Mouse (Mus musculus) intestine, postnatal 0 days (tissue): Measurements from ENCODE around the gene Kctd10. TPM values are rescaled to one million over a fixed set of nuclear protein-coding genes. Genes with fewer than 3 reads are reported as not detected.

ENCODE experiments used
- ATAC-seq: fragments of 200-750 bp; cut with Nextera tagmentation; 2 replicates; pipeline ENCODE4 v1.8.0; 2017; ENCODE audit warnings: mild to moderate bottlenecking, moderate TSS enrichment, moderate library complexity
- H3K27ac ChIP-seq: fragments of 300-500 bp; sonication (generic); 2 replicates; pipeline ENCODE4 v1.5.1; 2014; ENCODE audit warnings: mild to moderate bottlenecking, low read depth, low read length, moderate library complexity
- H3K27me3 ChIP-seq: fragments of 300-500 bp; sonication (generic); replicated peaks from 2 replicates; pipeline ENCODE4 v1.6.1; 2014; ENCODE audit warnings: low read length, mixed read lengths; ENCODE audit not compliant: control insufficient read depth, insufficient read depth
- H3K36me3 ChIP-seq: fragments of 300-500 bp; sonication (generic); 2 replicates; pipeline ENCODE4 v1.6.1; 2014; ENCODE audit warnings: mild to moderate bottlenecking, moderate library complexity; ENCODE audit not compliant: control insufficient read depth, insufficient read depth
- H3K4me1 ChIP-seq: fragments of 300-500 bp; sonication (generic); replicated peaks from 2 replicates; pipeline ENCODE4 v1.6.1; 2014; ENCODE audit warnings: antibody characterized with exemption, low read length, mixed read lengths; ENCODE audit not compliant: control insufficient read depth, insufficient read depth
- H3K4me2 ChIP-seq: fragments of 300-500 bp; sonication (generic); replicated peaks from 2 replicates; pipeline ENCODE4 v1.6.1; 2014; ENCODE audit warnings: low read depth, mild to moderate bottlenecking, moderate library complexity
- H3K4me3 ChIP-seq: fragments of 300-500 bp; sonication (generic); 2 replicates; pipeline ENCODE4 v1.5.1; 2014; ENCODE audit warnings: low read depth, low read length
- H3K9ac ChIP-seq: fragments of 300-500 bp; sonication (generic); 2 replicates; pipeline ENCODE4 v1.6.1; 2014; ENCODE audit warnings: mild to moderate bottlenecking, low read depth, low read length
- H3K9me3 ChIP-seq: fragments of 300-500 bp; sonication (generic); 2 replicates; pipeline ENCODE4 v1.6.1; 2016; ENCODE audit warnings: mixed run types; ENCODE audit not compliant: control insufficient read depth
- CTCF ChIP-seq: sonication (generic); IDR thresholded peaks from 2 replicates; pipeline ENCODE4 v1.5.1; 2016; ENCODE audit warnings: low read depth, mild to moderate bottlenecking, control low read depth, antibody characterized with exemption, moderate library complexity
- WGBS: fragments of 180-500 bp; shearing (Covaris S2); extraction: QIAGEN DNeasy Blood & Tissue Kit; methylation state at CpG from one replicate; pipeline ENCODE4 v1.1.7; 2014; 5-methylcytosine and 5-hydroxymethylcytosine counted together
- polyA plus RNA-seq: library from polyadenylated mRNA; unstranded; fragments of >200 nt; fragmentation: Nextera tagmentation; extraction: Ambion mirVana; gene quantifications from 2 replicates; pipeline ENCODE4 v1.2.1, GENCODE M21; 2015

The Kctd10 gene
- polyA plus RNA-seq, 1 experiment from 2014 or later = 112 TPM

- WGBS = 70% methylated on average over 9 of the region's 9 CpGs
- no peak for TF ChIP-seq CTCF
- peak overlapping the region; percentile 84 for H3K27ac ChIP-seq
- peak overlapping the region; percentile 46; the same call in 1 of the 2 replicates for H3K4me2 ChIP-seq
- H3K4me3 ChIP-seq = no peak overlapping the region
- no peaks in the 10 kb centered on the region for H3K9me3 ChIP-seq
- H3K4me1 ChIP-seq = peaks cover 40% of the 10 kb centered on the region
- 0 out of 2 replicates have a peak overlapping the region, but pooled peaks have one; percentile 11 for H3K9ac ChIP-seq
- no peak for ATAC-seq
- H3K27me3 ChIP-seq = no peaks in the 10 kb centered on the region
- H3K36me3 ChIP-seq = peaks cover 64% of the 10 kb centered on the region
Observed at GRCm38 (mm10) chr5:114369921-114370320, 10.4 kb downstream of the Kctd10 start.

GRCm38 (mm10) chr5:114368803-114369496 is 11.4 kb downstream of the Kctd10 start:
- ATAC-seq = no peak
- Histone ChIP-seq H3K4me2 (no peak overlapping the region; the same call in 1 of the 2 replicates), H3K9ac (0 out of 2 replicates have a peak overlapping the region, but pooled peaks have one; percentile 22), H3K9me3 (no peaks in the 10 kb centered on the region), H3K27ac (peak overlapping the region; percentile 28; the same call in 1 of the 2 replicates), H3K27me3 (no peaks in the 10 kb centered on the region), H3K36me3 (peaks cover 67% of the 10 kb centered on the region), H3K4me1 (peaks cover 45% of the 10 kb centered on the region), H3K4me3 (no peak overlapping the region)
- 70% methylated on average over 16 of the region's 16 CpGs for WGBS
- no peak for TF ChIP-seq CTCF

DNA sequence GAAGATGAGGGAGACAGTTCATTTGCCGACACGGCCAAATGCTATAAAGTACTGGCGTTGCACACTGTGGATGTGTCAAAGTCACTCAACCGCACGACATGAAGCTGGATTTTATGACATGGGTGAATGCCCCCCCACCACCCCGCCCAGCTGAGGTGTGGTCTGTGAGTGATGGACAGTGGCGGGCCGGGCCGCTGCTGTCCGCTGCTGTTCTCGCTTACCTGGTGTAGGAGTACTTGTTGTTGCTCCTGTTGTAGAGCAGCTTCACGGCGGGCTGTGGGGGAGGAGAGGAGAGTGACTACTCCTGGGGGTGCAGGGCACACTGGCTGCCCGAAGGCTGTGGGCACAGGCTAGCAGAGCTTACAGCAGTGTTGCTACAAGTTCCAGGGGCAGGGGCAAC is 12.2 kb downstream of the Kctd10 start:
- ATAC-seq = no peak
- no peaks in the 10 kb centered on the region for H3K9me3 ChIP-seq
- H3K9ac ChIP-seq = no peak overlapping the region
- no peak overlapping the region for H3K27ac ChIP-seq
- TF ChIP-seq CTCF = no peak
- H3K4me2 ChIP-seq = no peak overlapping the region
- no peak overlapping the region for H3K4me3 ChIP-seq
- 62% methylated on average over 14 of the region's 14 CpGs for WGBS
- peaks cover 39% of the 10 kb centered on the region for H3K4me1 ChIP-seq
- peaks cover 67% of the 10 kb centered on the region for H3K36me3 ChIP-seq
- no peaks in the 10 kb centered on the region for H3K27me3 ChIP-seq

- Histone ChIP-seq H3K4me2 (peak overlapping the region; percentile 28), H3K36me3 (peaks cover 89% of the 10 kb centered on the region), H3K4me1 (peaks cover 25% of the 10 kb centered on the region; the same call in 1 of the 2 replicates), H3K9me3 (no peaks in the 10 kb centered on the region), H3K9ac (no peak overlapping the region), H3K27me3 (no peaks in the 10 kb centered on the region), H3K4me3 (no peak overlapping the region), H3K27ac (peak overlapping the region; percentile 83)
- no peak for TF ChIP-seq CTCF
- ATAC-seq = peak; percentile 90
- WGBS = 13% methylated on average over 23 of the region's 23 CpGs
Observed at GRCm38 (mm10) chr5:114365043-114365752, 15.1 kb downstream of the Kctd10 start.

DNA sequence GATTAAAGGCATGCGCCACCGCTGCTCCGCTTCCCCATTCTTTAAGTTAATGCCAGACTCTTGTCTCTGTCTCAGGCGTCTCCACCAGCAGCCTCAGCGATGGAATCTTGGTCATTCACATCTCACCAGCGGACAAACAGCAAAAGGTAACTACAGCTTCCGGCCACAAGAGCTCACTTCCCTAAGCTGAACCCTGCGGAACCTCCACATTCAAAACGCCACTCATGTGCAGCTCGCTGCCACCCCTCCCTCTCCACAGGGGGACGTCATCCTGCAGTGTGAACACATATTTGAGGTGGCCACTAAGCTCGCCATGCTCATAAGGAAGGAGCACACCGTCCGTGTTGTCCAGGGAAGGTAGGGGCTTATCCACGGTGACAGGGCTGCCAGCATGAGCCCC is 19.3 kb downstream of the Kctd10 start:
- H3K4me3 ChIP-seq = no peak overlapping the region
- no peaks in the 10 kb centered on the region for H3K9me3 ChIP-seq
- H3K27ac ChIP-seq = no peak overlapping the region
- H3K27me3 ChIP-seq = no peaks in the 10 kb centered on the region
- H3K36me3 ChIP-seq = peaks cover 62% of the 10 kb centered on the region
- H3K9ac ChIP-seq = no peak overlapping the region
- 82% methylated on average over 15 of the region's 15 CpGs for WGBS
- ATAC-seq = no peak
- TF ChIP-seq CTCF = no peak
- H3K4me2 ChIP-seq = no peak overlapping the region
- H3K4me1 ChIP-seq = peaks cover 14% of the 10 kb centered on the region; the same call in 1 of the 2 replicates

DNA sequence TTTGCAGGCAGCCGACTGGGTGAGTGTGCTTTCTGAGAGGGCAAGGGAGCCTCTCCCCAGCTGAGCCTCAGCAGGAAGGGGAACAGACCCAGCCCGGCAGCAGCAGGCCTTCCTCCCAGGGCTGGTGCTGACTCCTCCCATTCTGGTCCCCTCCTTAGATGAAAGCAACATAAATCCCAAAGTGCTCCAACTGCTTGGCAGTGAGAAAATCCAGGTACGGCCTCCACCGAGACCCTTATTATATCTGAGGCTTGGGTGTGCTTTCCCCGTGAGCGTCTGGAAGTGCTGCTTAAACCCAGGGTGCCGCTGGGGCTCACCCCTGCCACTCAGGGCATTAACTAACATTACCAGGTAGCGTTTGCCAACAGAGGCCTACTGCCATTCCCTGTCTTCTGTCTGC is 20.7 kb downstream of the Kctd10 start:
- TF ChIP-seq CTCF = no peak
- 47% methylated on average over 8 of the region's 8 CpGs for WGBS
- Histone ChIP-seq H3K9ac (no peak overlapping the region), H3K4me1 (peaks cover 4% of the 10 kb centered on the region; the same call in 1 of the 2 replicates), H3K9me3 (no peaks in the 10 kb centered on the region), H3K4me3 (no peak overlapping the region), H3K27ac (no peak overlapping the region), H3K36me3 (peaks cover 51% of the 10 kb centered on the region), H3K27me3 (no peaks in the 10 kb centered on the region), H3K4me2 (no peak overlapping the region)
- no peak for ATAC-seq
